Mouse (Mus musculus): ENCODE results near the gene Rab27a.

DNA sequence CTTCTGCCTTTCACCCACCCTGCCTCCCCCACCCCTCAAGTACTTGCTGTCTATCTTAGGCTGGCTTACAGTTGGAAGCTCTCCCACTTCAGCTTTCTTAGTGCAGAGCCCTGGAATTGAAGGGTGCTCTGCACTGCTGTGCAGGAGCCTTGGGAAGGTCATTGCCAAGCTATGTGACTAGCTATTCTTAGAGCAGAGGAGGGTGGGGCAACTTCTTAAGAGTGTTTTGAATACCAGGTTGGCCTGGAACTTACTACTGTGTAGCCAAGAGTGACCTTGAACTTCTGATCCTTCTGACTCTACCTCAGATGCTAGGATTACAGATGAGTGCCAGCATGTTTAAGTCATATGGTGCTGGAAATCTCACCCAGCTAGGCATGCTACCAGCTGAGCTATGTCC is 48.5 kb upstream of the Rab27a start:
- TF ChIP-seq CTCF (IDR thresholded peaks at IDR 0.05; ENCODE audit: control insufficient read depth, insufficient read depth, insufficient replicate concordance, low read depth, low read length) = no peak
- TF ChIP-seq POLR2A (IDR thresholded peaks at IDR 0.05; ENCODE audit: control insufficient read depth, low read depth, low read length) = no peak

Data from testis, adult 2 months (tissue).